Mouse (Mus musculus) heart, embryonic 12.5 days (tissue): ENCODE data around the gene Plpp2. TPM values are rescaled to one million over a fixed set of nuclear protein-coding genes. Genes with fewer than 3 reads are reported as not detected.
A peak's percentile ranks its signal among the peaks of the same experiment; 100 is the strongest.

Source experiments
- ATAC-seq: fragments of 200-750 bp; cut with Nextera tagmentation; 2 replicates; pipeline ENCODE4 v1.8.0; 2017; ENCODE audit warnings: moderate TSS enrichment, moderate library complexity; ENCODE audit not compliant: insufficient number of reproducible peaks, low FRiP score
- H3K27ac ChIP-seq: fragments of 300-500 bp; sonication (generic); 2 replicates; pipeline ENCODE4 v1.5.1; 2016; ENCODE audit warnings: mild to moderate bottlenecking, moderate library complexity; ENCODE audit not compliant: poor library complexity, severe bottlenecking
- H3K27me3 ChIP-seq: fragments of 300-500 bp; sonication (generic); replicated peaks from 2 replicates; pipeline ENCODE4 v1.6.1; 2016; ENCODE audit warnings: mild to moderate bottlenecking, moderate library complexity
- H3K36me3 ChIP-seq: fragments of 300-500 bp; sonication (generic); 2 replicates; pipeline ENCODE4 v1.6.1; 2016; ENCODE audit warnings: mild to moderate bottlenecking, moderate library complexity
- H3K4me1 ChIP-seq: fragments of 300-500 bp; sonication (generic); replicated peaks from 2 replicates; pipeline ENCODE4 v1.6.1; 2016; ENCODE audit warnings: mild to moderate bottlenecking
- H3K4me2 ChIP-seq: fragments of 300-500 bp; sonication (generic); 2 replicates; pipeline ENCODE4 v1.6.1; 2016; ENCODE audit warnings: mild to moderate bottlenecking, moderate library complexity
- H3K4me3 ChIP-seq: fragments of 300-500 bp; sonication (generic); 2 replicates; pipeline ENCODE4 v1.5.1; 2016; ENCODE audit warnings: mild to moderate bottlenecking
- H3K9ac ChIP-seq: fragments of 300-500 bp; sonication (generic); 2 replicates; pipeline ENCODE4 v1.6.1; 2016; ENCODE audit warnings: mild to moderate bottlenecking, moderate library complexity
- H3K9me3 ChIP-seq: fragments of 300-500 bp; sonication (generic); replicated peaks from 2 replicates; pipeline ENCODE4 v1.6.1; 2016; ENCODE audit warnings: mild to moderate bottlenecking, moderate library complexity
- WGBS: fragments of 180-500 bp; shearing (Covaris S2); methylation state at CpG from one replicate; pipeline ENCODE4 v1.1.7; 2016; 5-methylcytosine and 5-hydroxymethylcytosine counted together
- polyA plus RNA-seq: library from polyadenylated mRNA; unstranded; fragments of >200 nt; fragmentation: Nextera tagmentation; extraction: Ambion mirVana; gene quantifications from 2 replicates; pipeline ENCODE4 v1.2.1, GENCODE M21; 2016

Plpp2 gene
- polyA plus RNA-seq, result 12.0 and 12.3 TPM in 2 replicates

- peak within 1 kb of the TSS; percentile 74 for H3K9ac ChIP-seq
- H3K36me3 ChIP-seq, result peaks cover 4% of the 10 kb centered on the region; the same call in 1 of the 2 replicates
- 0 out of 2 replicates have a peak, but pooled peaks cover 7% of the 10 kb centered on the region for H3K27me3 ChIP-seq
- H3K4me1 ChIP-seq, result peaks cover 8% of the 10 kb centered on the region; the same call in 1 of the 2 replicates
- WGBS, result under 1% methylated on average over 48 of the region's 52 CpGs
- H3K9me3 ChIP-seq, result no peaks in the 10 kb centered on the region
- no peak within 1 kb of the TSS for H3K27ac ChIP-seq
- peak; percentile 72 for ATAC-seq
- H3K4me2 ChIP-seq, result peak within 1 kb of the TSS; percentile 97
- H3K4me3 ChIP-seq, result peak within 1 kb of the TSS; percentile 66
Observed at GRCm38 (mm10) chr10:79533126-79533911, at the start of gene Plpp2. TSS of gene Plpp2 (minus strand) at chr10:79533796.

- 88% methylated on average over 8 of the region's 8 CpGs for WGBS
- H3K36me3 ChIP-seq, result no peaks in the 10 kb centered on the region
- H3K27ac ChIP-seq, result no peak overlapping the region
- peaks cover 36% of the 10 kb centered on the region for H3K27me3 ChIP-seq
- no peaks in the 10 kb centered on the region for H3K4me1 ChIP-seq
- H3K4me2 ChIP-seq, result no peak overlapping the region
- H3K9me3 ChIP-seq, result 0 out of 2 replicates have a peak, but pooled peaks cover 3% of the 10 kb centered on the region
- ATAC-seq, result no peak
- H3K4me3 ChIP-seq, result no peak overlapping the region
- no peak overlapping the region for H3K9ac ChIP-seq
Observed at GRCm38 (mm10) chr10:79581501-79581900, 47.9 kb upstream of the Plpp2 start.

GRCm38 (mm10) chr10:79580811-79581210 lies 47.2 kb upstream of the Plpp2 start:
- Histone ChIP-seq H3K27me3 (peaks cover 32% of the 10 kb centered on the region), H3K27ac (no peak overlapping the region), H3K9me3 (0 out of 2 replicates have a peak, but pooled peaks cover 3% of the 10 kb centered on the region), H3K4me3 (no peak overlapping the region), H3K4me2 (no peak overlapping the region), H3K9ac (no peak overlapping the region), H3K4me1 (no peaks in the 10 kb centered on the region), H3K36me3 (no peaks in the 10 kb centered on the region)
- ATAC-seq, result no peak
- WGBS, result 41% methylated on average over 6 of the region's 6 CpGs

- H3K4me3 ChIP-seq, result no peak overlapping the region
- no peaks in the 10 kb centered on the region for H3K4me1 ChIP-seq
- no peak for ATAC-seq
- no peak overlapping the region for H3K9ac ChIP-seq
- 0 out of 2 replicates have a peak, but pooled peaks cover 3% of the 10 kb centered on the region for H3K9me3 ChIP-seq
- no peak overlapping the region for H3K27ac ChIP-seq
- 70% methylated on average over 7 of the region's 7 CpGs for WGBS
- H3K27me3 ChIP-seq, result peaks cover 32% of the 10 kb centered on the region
- no peak overlapping the region for H3K4me2 ChIP-seq
- H3K36me3 ChIP-seq, result no peaks in the 10 kb centered on the region
Observed at GRCm38 (mm10) chr10:79580356-79580755, 46.8 kb upstream of the Plpp2 start.

- Histone ChIP-seq H3K4me3 (no peak overlapping the region), H3K36me3 (no peaks in the 10 kb centered on the region), H3K9ac (no peak overlapping the region), H3K4me1 (no peaks in the 10 kb centered on the region), H3K27me3 (peaks cover 32% of the 10 kb centered on the region), H3K27ac (no peak overlapping the region), H3K9me3 (0 out of 2 replicates have a peak, but pooled peaks cover 3% of the 10 kb centered on the region), H3K4me2 (no peak overlapping the region)
- 75% methylated on average over 12 of the region's 12 CpGs for WGBS
- ATAC-seq, result no peak
Observed at GRCm38 (mm10) chr10:79579781-79580180, 46.2 kb upstream of the Plpp2 start.

GRCm38 (mm10) chr10:79578891-79579290 lies 45.3 kb upstream of the Plpp2 start:
- Histone ChIP-seq H3K9me3 (0 out of 2 replicates have a peak, but pooled peaks cover 3% of the 10 kb centered on the region), H3K4me1 (no peaks in the 10 kb centered on the region), H3K4me3 (no peak overlapping the region), H3K9ac (no peak overlapping the region), H3K36me3 (no peaks in the 10 kb centered on the region), H3K27ac (no peak overlapping the region), H3K4me2 (no peak overlapping the region), H3K27me3 (peaks cover 23% of the 10 kb centered on the region)
- no peak for ATAC-seq
- WGBS, result 64% methylated on average over 7 of the region's 7 CpGs

- no peaks in the 10 kb centered on the region for H3K36me3 ChIP-seq
- WGBS, result 69% methylated on average over 9 of the region's 9 CpGs
- H3K9ac ChIP-seq, result no peak overlapping the region
- H3K4me3 ChIP-seq, result no peak overlapping the region
- H3K4me2 ChIP-seq, result no peak overlapping the region
- ATAC-seq, result no peak
- no peak overlapping the region for H3K27ac ChIP-seq
- H3K27me3 ChIP-seq, result peaks cover 20% of the 10 kb centered on the region
- 0 out of 2 replicates have a peak, but pooled peaks cover 3% of the 10 kb centered on the region for H3K9me3 ChIP-seq
- no peaks in the 10 kb centered on the region for H3K4me1 ChIP-seq
Observed at GRCm38 (mm10) chr10:79578276-79578675, 44.7 kb upstream of the Plpp2 start.

GRCm38 (mm10) chr10:79577376-79577775 lies 43.8 kb upstream of the Plpp2 start:
- Histone ChIP-seq H3K9me3 (0 out of 2 replicates have a peak, but pooled peaks cover 3% of the 10 kb centered on the region), H3K27me3 (peaks cover 20% of the 10 kb centered on the region), H3K4me3 (no peak overlapping the region), H3K4me2 (no peak overlapping the region), H3K36me3 (no peaks in the 10 kb centered on the region), H3K4me1 (no peaks in the 10 kb centered on the region), H3K9ac (no peak overlapping the region), H3K27ac (no peak overlapping the region)
- ATAC-seq, result no peak
- WGBS, result 69% methylated on average over 4 of the region's 4 CpGs

- no peak overlapping the region for H3K4me2 ChIP-seq
- peaks cover 5% of the 10 kb centered on the region; the same call in 1 of the 2 replicates for H3K9me3 ChIP-seq
- H3K36me3 ChIP-seq, result no peaks in the 10 kb centered on the region
- no peak overlapping the region for H3K27ac ChIP-seq
- H3K4me3 ChIP-seq, result no peak overlapping the region
- H3K9ac ChIP-seq, result no peak overlapping the region
- peaks cover 18% of the 10 kb centered on the region for H3K27me3 ChIP-seq
- no peak for ATAC-seq
- no peaks in the 10 kb centered on the region for H3K4me1 ChIP-seq
- 80% methylated on average over 6 of the region's 6 CpGs for WGBS
Observed at GRCm38 (mm10) chr10:79575754-79576153, 42.2 kb upstream of the Plpp2 start.

GRCm38 (mm10) chr10:79574796-79575195 lies 41.2 kb upstream of the Plpp2 start:
- ATAC-seq, result no peak
- Histone ChIP-seq H3K4me1 (no peaks in the 10 kb centered on the region), H3K9ac (no peak overlapping the region), H3K9me3 (peaks cover 6% of the 10 kb centered on the region; the same call in 1 of the 2 replicates), H3K27me3 (peaks cover 10% of the 10 kb centered on the region), H3K27ac (no peak overlapping the region), H3K36me3 (no peaks in the 10 kb centered on the region), H3K4me2 (no peak overlapping the region), H3K4me3 (no peak overlapping the region)
- WGBS, result 82% methylated on average over 6 of the region's 6 CpGs

- H3K4me3 ChIP-seq, result no peak overlapping the region
- H3K27me3 ChIP-seq, result peaks cover 7% of the 10 kb centered on the region
- WGBS, result 76% methylated on average over 8 of the region's 8 CpGs
- peaks cover 6% of the 10 kb centered on the region; the same call in 1 of the 2 replicates for H3K9me3 ChIP-seq
- ATAC-seq, result no peak
- H3K27ac ChIP-seq, result no peak overlapping the region
- no peaks in the 10 kb centered on the region for H3K4me1 ChIP-seq
- no peaks in the 10 kb centered on the region for H3K36me3 ChIP-seq
- H3K9ac ChIP-seq, result no peak overlapping the region
- H3K4me2 ChIP-seq, result no peak overlapping the region
Observed at GRCm38 (mm10) chr10:79574350-79574749, 40.8 kb upstream of the Plpp2 start.
